Mouse (Mus musculus) hematopoietic stem cell, adult 5-6 weeks (primary cell): ENCODE measurements around the gene Kcnc1. TPM values are rescaled to one million over a fixed set of nuclear protein-coding genes. Genes with fewer than 3 reads are reported as not detected.
A peak's percentile ranks its signal among the peaks of the same experiment; 100 is the strongest.

ENCODE experiments used
- ATAC-seq, 2 experiments: fragments of 125-278 bp in 1 of 2; replicated peaks in 1 of 2; 2 replicates each; pipeline ENCODE4 v1.8.0; 2016 to 2017; ENCODE audit warnings: inconsistent platforms in 2 of 2, mild to moderate bottlenecking in 2 of 2, moderate number of reproducible peaks in 2 of 2, low read depth in 1 of 2, moderate TSS enrichment in 1 of 2; ENCODE audit not compliant: low FRiP score in 2 of 2, poor library complexity in 2 of 2, severe bottlenecking in 2 of 2, insufficient read depth in 1 of 2, low TSS enrichment in 1 of 2
- total RNA-seq: library from RNA; stranded (forward); fragments of 172-1452, 232-1000 nt; gene quantifications from 2 replicates; pipeline ENCODE4 v1.2.3, GENCODE M21; 2017

Kcnc1 gene
- total RNA-seq, 1 experiment from 2014 or later = 0.25 TPM

- 0 out of 4 replicates have a peak, but pooled peaks of 1 of the 2 experiments have one; percentile 29 for ATAC-seq
Measured at GRCm38 (mm10) chr7:46448922-46449645, 52.8 kb downstream of the Kcnc1 start.

- ATAC-seq = no peak
Measured at GRCm38 (mm10) chr7:46453930-46454679, 57.8 kb downstream of the Kcnc1 start.

DNA sequence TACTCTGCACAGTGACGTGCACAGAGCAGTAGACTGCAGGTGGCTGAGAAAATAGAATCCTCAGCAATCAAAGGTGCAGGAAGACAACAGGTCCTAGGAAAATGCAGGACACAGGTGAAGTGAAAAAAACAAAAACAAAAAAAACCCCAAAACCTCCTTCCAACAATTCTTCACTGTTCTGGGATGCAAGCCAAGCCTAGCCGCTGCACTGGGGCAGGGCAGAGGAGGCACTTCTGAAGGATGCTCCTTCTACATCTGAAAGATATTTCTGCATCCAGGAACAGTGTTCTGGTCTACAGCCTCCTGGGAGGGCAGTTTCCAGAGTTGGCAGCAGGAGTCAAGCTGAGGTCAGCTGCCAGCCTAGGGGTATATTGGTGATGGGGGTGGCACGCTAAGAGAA is 61.6 kb downstream of the Kcnc1 start:
- ATAC-seq = no peak

DNA sequence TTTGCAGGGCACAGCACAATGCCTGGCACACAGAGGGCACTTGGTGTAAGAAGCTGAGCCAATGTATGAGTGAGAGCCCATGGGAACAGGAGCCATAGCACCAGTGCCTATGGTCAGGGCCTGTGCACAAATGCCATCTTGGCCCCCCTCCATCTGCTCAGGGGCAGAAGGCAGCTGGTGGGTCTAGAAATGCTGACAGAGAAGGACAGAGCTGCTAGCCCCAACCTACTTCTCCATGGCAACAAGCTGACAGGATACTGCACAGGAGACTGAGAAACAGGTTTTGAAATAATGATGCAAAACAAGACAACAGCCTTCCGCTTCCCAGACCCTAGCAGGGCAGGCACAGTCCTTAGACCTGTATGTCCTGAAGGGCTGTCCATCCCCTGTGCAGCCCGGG is 62.9 kb downstream of the Kcnc1 start:
- no peak for ATAC-seq

- ATAC-seq = no peak
Measured at GRCm38 (mm10) chr7:46459605-46460245, 63.4 kb downstream of the Kcnc1 start.

- no peak for ATAC-seq
Measured at GRCm38 (mm10) chr7:46462287-46462686, 66.0 kb downstream of the Kcnc1 start.

- no peak for ATAC-seq
Measured at GRCm38 (mm10) chr7:46463136-46463535, 66.8 kb downstream of the Kcnc1 start.

- no peak for ATAC-seq
Measured at GRCm38 (mm10) chr7:46466422-46466981, 70.2 kb downstream of the Kcnc1 start.

GRCm38 (mm10) chr7:46469542-46469941 is 73.2 kb downstream of the Kcnc1 start:
- no peak for ATAC-seq

GRCm38 (mm10) chr7:46471054-46471737 is 74.9 kb downstream of the Kcnc1 start:
- no peak for ATAC-seq

DNA sequence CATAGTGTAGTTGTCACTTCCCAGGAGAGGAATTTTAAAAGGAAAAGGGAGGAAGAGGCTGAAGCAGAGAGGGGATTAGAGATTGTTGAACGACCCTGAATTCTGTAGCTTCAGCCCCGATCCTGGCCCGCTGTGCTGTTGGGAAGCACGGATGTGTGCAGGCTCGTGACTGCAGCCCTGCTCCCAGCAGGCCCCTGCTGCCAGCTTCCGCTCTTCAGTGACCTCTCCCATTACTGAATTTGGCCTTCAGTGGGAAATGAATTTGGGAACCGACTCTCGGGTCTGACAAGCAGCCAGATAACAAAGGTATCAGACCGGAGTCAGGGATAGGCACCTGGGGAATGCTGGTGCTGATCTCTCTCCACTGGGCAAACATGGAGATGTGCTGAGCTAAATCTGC is 76.8 kb downstream of the Kcnc1 start:
- no peak for ATAC-seq

DNA sequence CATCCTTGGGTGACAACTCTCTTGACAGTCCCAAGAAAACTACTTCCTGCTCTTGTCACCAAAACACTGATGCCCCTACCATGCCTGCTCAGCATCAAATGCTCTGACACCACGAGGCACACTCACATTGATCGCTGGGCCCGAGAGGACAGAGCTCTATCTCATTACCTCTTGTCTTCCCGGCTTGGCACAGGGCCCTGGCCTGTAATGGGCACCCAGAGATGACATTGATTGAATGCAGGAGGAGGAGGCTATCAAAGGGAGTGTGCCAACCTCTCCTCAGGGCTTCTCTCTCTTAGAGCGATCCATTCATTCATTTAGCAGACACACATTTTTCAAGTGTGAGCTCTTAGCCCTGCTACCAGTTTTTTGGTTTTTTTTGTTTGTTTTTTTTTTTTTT is 79.2 kb downstream of the Kcnc1 start:
- ATAC-seq = no peak

- ATAC-seq = no peak
Measured at GRCm38 (mm10) chr7:46477456-46477855, 81.2 kb downstream of the Kcnc1 start.

- ATAC-seq = no peak
Measured at GRCm38 (mm10) chr7:46479793-46480192, 83.5 kb downstream of the Kcnc1 start.

- no peak for ATAC-seq
Measured at GRCm38 (mm10) chr7:46482099-46482531, 85.8 kb downstream of the Kcnc1 start.

GRCm38 (mm10) chr7:46483050-46483449 is 86.8 kb downstream of the Kcnc1 start:
- ATAC-seq = no peak

DNA sequence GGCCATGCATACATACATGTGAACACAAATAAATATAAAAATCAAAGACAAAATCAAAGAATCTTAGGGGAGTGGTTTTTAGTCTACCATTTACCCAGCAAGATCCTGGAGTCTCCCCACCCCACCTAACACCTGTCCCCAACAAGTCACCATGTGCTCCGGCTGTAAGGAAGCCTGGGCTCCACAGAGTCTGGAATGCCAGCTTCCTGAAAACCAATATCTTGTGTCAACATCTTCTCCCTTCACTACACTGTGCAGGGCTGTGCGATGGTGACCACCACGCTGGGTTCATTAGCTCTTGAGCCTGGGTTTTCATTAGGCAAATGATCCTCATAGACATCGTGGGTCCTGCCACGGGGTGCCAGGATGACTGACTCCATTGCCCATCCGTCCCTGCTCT is 87.9 kb downstream of the Kcnc1 start:
- ATAC-seq = no peak
